Mouse (Mus musculus) CH12.LX (cell line): ENCODE data around the gene Plcb2. TPM values are rescaled to one million over a fixed set of nuclear protein-coding genes. Genes with fewer than 3 reads are reported as not detected.

Source experiments
- DNase-seq: peaks from one replicate; pipeline ENCODE4 v3.0.0-alpha.2; 2013; ENCODE audit errors: extremely low read depth
- H3K27ac ChIP-seq: 2 replicates; pipeline ENCODE4 v1.5.1; 2012; ENCODE audit warnings: low read depth, mild to moderate bottlenecking, control low read depth, moderate library complexity; ENCODE audit not compliant: insufficient read depth
- H3K27me3 ChIP-seq: replicated peaks from 2 replicates; pipeline ENCODE3; 2012; ENCODE audit warnings: inconsistent platforms
- H3K36me3 ChIP-seq, 2 experiments: replicated peaks in 1 of 2; 2 replicates each; pipeline versions ENCODE3 to v1.6.1; 2012; ENCODE audit warnings: inconsistent platforms in 1 of 2, low read length in 1 of 2, mild to moderate bottlenecking in 1 of 2, mixed read lengths in 1 of 2, moderate library complexity in 1 of 2; ENCODE audit not compliant: control insufficient read depth in 1 of 2, insufficient read depth in 1 of 2
- H3K4me1 ChIP-seq, 2 experiments: 2 replicates each; pipeline ENCODE4 v1.6.1; 2012; ENCODE audit warnings: inconsistent platforms in 1 of 2, moderate library complexity in 1 of 2; ENCODE audit not compliant: insufficient read depth in 2 of 2, control insufficient read depth in 1 of 2
- H3K4me2 ChIP-seq: 2 replicates; pipeline ENCODE4 v1.6.1; 2012; ENCODE audit warnings: low read depth, mild to moderate bottlenecking, control low read depth; ENCODE audit not compliant: poor library complexity, insufficient read depth, severe bottlenecking
- H3K4me3 ChIP-seq, 3 experiments: fragments of 150-350 bp in 1 of 3; sonication (generic) in 1 of 3; replicated peaks in 1 of 3; 2 replicates each; pipeline versions ENCODE3 to v1.5.1; 2011 to 2012; ENCODE audit warnings: low read depth in 2 of 3, low read length in 2 of 3, mild to moderate bottlenecking in 2 of 3, moderate library complexity in 2 of 3, control low read depth in 1 of 3, improper control_type of control experiment in 1 of 3, inconsistent platforms in 1 of 3, mixed read lengths in 1 of 3; ENCODE audit not compliant: poor library complexity in 1 of 3
- H3K79me2 ChIP-seq: replicated peaks from 2 replicates; pipeline ENCODE4 v1.6.1; 2012; ENCODE audit warnings: mild to moderate bottlenecking, moderate library complexity; ENCODE audit not compliant: control insufficient read depth, poor library complexity, insufficient read depth, severe bottlenecking; ENCODE audit errors: extremely low read depth
- H3K9ac ChIP-seq: 2 replicates; pipeline ENCODE4 v1.6.1; 2012; ENCODE audit warnings: low read depth, mild to moderate bottlenecking, control low read depth, moderate library complexity; ENCODE audit not compliant: insufficient read depth
- H3K9me3 ChIP-seq: replicated peaks from 2 replicates; pipeline ENCODE3; 2012; ENCODE audit warnings: low read length, inconsistent platforms, mixed read lengths
- CHD1 ChIP-seq: IDR thresholded peaks from 2 replicates; pipeline ENCODE4 v1.6.1; 2012; ENCODE audit warnings: low read depth, low read length, improper control_type of control experiment, inconsistent platforms
- CHD2 ChIP-seq: IDR thresholded peaks from 2 replicates; pipeline ENCODE4 v1.6.1; 2011; ENCODE audit warnings: low read length, improper control_type of control experiment
- HCFC1 ChIP-seq: IDR thresholded peaks from 2 replicates; pipeline ENCODE4 v1.6.1; 2012; ENCODE audit warnings: low read depth, mild to moderate bottlenecking, inconsistent platforms, low read length, improper control_type of control experiment
- IRF4 ChIP-seq: IDR thresholded peaks from 2 replicates; pipeline ENCODE4 v1.6.1; 2014; ENCODE audit warnings: low read depth, mild to moderate bottlenecking, inconsistent platforms, low read length, improper control_type of control experiment
- JUN ChIP-seq: IDR thresholded peaks from 2 replicates; pipeline ENCODE4 v1.6.1; 2011; ENCODE audit warnings: low read depth, mild to moderate bottlenecking, low read length, improper control_type of control experiment, moderate library complexity; ENCODE audit not compliant: insufficient read depth
- KAT2A ChIP-seq: IDR thresholded peaks from 2 replicates; pipeline ENCODE4 v1.6.1; 2012; ENCODE audit warnings: low read length, improper control_type of control experiment, inconsistent platforms; ENCODE audit not compliant: insufficient replicate concordance
- MAFK ChIP-seq: IDR thresholded peaks from 2 replicates; pipeline ENCODE4 v1.6.1; 2011; ENCODE audit warnings: low read length, improper control_type of control experiment; ENCODE audit not compliant: insufficient replicate concordance
- MEF2A ChIP-seq: IDR thresholded peaks from 2 replicates; pipeline ENCODE4 v1.6.1; 2014; ENCODE audit warnings: low read depth, mild to moderate bottlenecking, inconsistent platforms, low read length, improper control_type of control experiment, borderline replicate concordance
- MXI1 ChIP-seq: IDR thresholded peaks from 2 replicates; pipeline ENCODE4 v1.6.1; 2011; ENCODE audit warnings: mild to moderate bottlenecking, low read depth, low read length, improper control_type of control experiment
- MYC ChIP-seq: IDR thresholded peaks from 2 replicates; pipeline ENCODE4 v1.6.1; 2011; ENCODE audit warnings: low read depth, mild to moderate bottlenecking, improper control_type of control experiment, low read length
- PAX5 ChIP-seq: IDR thresholded peaks from 2 replicates; pipeline ENCODE4 v1.6.1; 2012; ENCODE audit warnings: low read length, inconsistent platforms, mixed read lengths
- POLR2A ChIP-seq: IDR thresholded peaks from 2 replicates; pipeline ENCODE4 v1.6.1; 2011; ENCODE audit warnings: low read depth, mild to moderate bottlenecking, improper control_type of control experiment, low read length
- RAD21 ChIP-seq: IDR thresholded peaks from 2 replicates; pipeline ENCODE4 v1.6.1; 2011; ENCODE audit warnings: low read depth, mild to moderate bottlenecking, low read length, improper control_type of control experiment, moderate library complexity
- RCOR1 ChIP-seq: conservative IDR thresholded peaks from 2 replicates; pipeline ENCODE4 v1.6.1; 2012; ENCODE audit warnings: low read depth, mild to moderate bottlenecking, inconsistent platforms, low read length, improper control_type of control experiment
- SMC3 ChIP-seq: IDR thresholded peaks from 2 replicates; pipeline ENCODE4 v1.6.1; 2011; ENCODE audit warnings: low read depth, low read length, improper control_type of control experiment
- TBP ChIP-seq: conservative IDR thresholded peaks from 2 replicates; pipeline ENCODE4 v1.6.1; 2011; ENCODE audit warnings: low read depth, low read length, improper control_type of control experiment
- TCF12 ChIP-seq: IDR thresholded peaks from 2 replicates; pipeline ENCODE4 v1.6.1; 2014; ENCODE audit warnings: low read depth, mild to moderate bottlenecking, inconsistent platforms, low read length, improper control_type of control experiment
- UBTF ChIP-seq: IDR thresholded peaks from 2 replicates; pipeline ENCODE4 v1.6.1; 2012; ENCODE audit warnings: low read depth, mild to moderate bottlenecking, inconsistent platforms, low read length, improper control_type of control experiment, moderate library complexity
- ZMIZ1 ChIP-seq: IDR thresholded peaks from 2 replicates; pipeline ENCODE4 v1.6.1; 2012; ENCODE audit warnings: low read depth, mild to moderate bottlenecking, inconsistent platforms, low read length, improper control_type of control experiment
- ZNF384 ChIP-seq: IDR thresholded peaks from 2 replicates; pipeline ENCODE4 v1.6.1; 2012; ENCODE audit warnings: low read depth, low read length, improper control_type of control experiment, inconsistent platforms
- dilution Hi-C: fragments of 300-500 bp; cut with MboI; formaldehyde crosslinking; loops from 2 replicates; pipeline ENCODE4 v1.14.3; 2020; ENCODE audit warnings: low sequenced_read_pairs; ENCODE audit not compliant: extremely low pct_unique_long_range_greater_than_20kb, extremely low pct_ligation_motif_present
- in situ Hi-C: fragments of 300-500 bp; cut with MboI; formaldehyde crosslinking; loops from 3 replicates; pipeline ENCODE4 v1.14.3; 2019; ENCODE audit warnings: low sequenced_read_pairs, low pct_ligation_motif_present, low pct_unique_long_range_greater_than_20kb, mixed read lengths
- polyA plus RNA-seq: library from polyadenylated mRNA; unstranded; fragments of >175 nt; gene quantifications from 2 replicates; pipeline ENCODE4 v1.2.1, GENCODE M21; 2012; ENCODE audit warnings: low read depth; ENCODE audit not compliant: insufficient read length
- total RNA-seq, 2 experiments: library from RNA; depleted of rRNA; stranded (reverse); fragments of 300-350 nt in 1 of 2; fragments of >200 nt in 1 of 2; gene quantifications; 2 replicates each; pipeline ENCODE4 v1.2.3; 2012 to 2014

Gene Plcb2
- total and polyA plus RNA-seq, 3 experiments: 5.7 to 22.3 (median 7.8) TPM

- H3K4me3 ChIP-seq: no peak overlapping the region
- no peak overlapping the region for H3K9ac ChIP-seq
- no peak for DNase-seq
- H3K79me2 ChIP-seq: no peaks in the 10 kb centered on the region
- H3K4me2 ChIP-seq: no peak overlapping the region
- dilution Hi-C loops (no loop called here), in situ Hi-C loops (no loop called here)
- TF ChIP-seq ZMIZ1 (no peak), UBTF (no peak), MEF2A (no peak), TCF12 (no peak), MXI1 (no peak), CHD2 (no peak), POLR2A (no peak), CHD1 (no peak), IRF4 (no peak), HCFC1 (no peak), ZNF384 (no peak), SMC3 (no peak), KAT2A (no peak), MAFK (no peak)
- no peaks in the 10 kb centered on the region for H3K36me3 ChIP-seq
- H3K4me1 ChIP-seq: peaks cover 0 to 13% of the 10 kb centered on the region in 2 experiments; a peak in 2 of 4 replicates
- H3K9me3 ChIP-seq: no peaks in the 10 kb centered on the region
- peaks cover 59% of the 10 kb centered on the region for H3K27me3 ChIP-seq
- no peak overlapping the region for H3K27ac ChIP-seq
Measured at GRCm38 (mm10) chr2:118776295-118776694, 48.1 kb upstream of the Plcb2 start.

GRCm38 (mm10) chr2:118775846-118776245, 47.6 kb upstream of the Plcb2 start:
- no peak for TF ChIP-seq TBP
- TF ChIP-seq PAX5: no peak
- TF ChIP-seq JUN: no peak
- TF ChIP-seq CHD1: no peak
- TF ChIP-seq POLR2A: no peak
- TF ChIP-seq ZNF384: no peak
- TF ChIP-seq KAT2A: no peak
- TF ChIP-seq MAFK: no peak
- TF ChIP-seq RCOR1: no peak
- no peak for TF ChIP-seq MYC
- TF ChIP-seq MEF2A: no peak
- TF ChIP-seq RAD21: no peak
- TF ChIP-seq HCFC1: no peak

More at GRCm38 (mm10) chr2:118775846-118776245, 47.6 kb upstream of the Plcb2 start:
- peaks cover 0 to 13% of the 10 kb centered on the region in 2 experiments; a peak in 2 of 4 replicates for H3K4me1 ChIP-seq
- in situ Hi-C loops (no loop called here), dilution Hi-C loops (no loop called here)
- DNase-seq: no peak
- H3K9me3 ChIP-seq: no peaks in the 10 kb centered on the region
- no peak overlapping the region for H3K4me3 ChIP-seq
- H3K9ac ChIP-seq: no peak overlapping the region
- H3K27me3 ChIP-seq: peaks cover 55% of the 10 kb centered on the region
- H3K79me2 ChIP-seq: no peaks in the 10 kb centered on the region
- no peaks in the 10 kb centered on the region for H3K36me3 ChIP-seq
- no peak overlapping the region for H3K27ac ChIP-seq
- H3K4me2 ChIP-seq: no peak overlapping the region
